Mouse (Mus musculus): ENCODE results near the gene Chrm4.

Chrm4 gene

GRCm38 (mm10) chr2:91944170-91944950 lies 17.3 kb downstream of the Chrm4 start:
- DNase-seq, result peak; percentile 72 to 79

GRCm38 (mm10) chr2:91945483-91945882 lies 18.4 kb downstream of the Chrm4 start, which contains the start of gene Gm9821:
Gene Gm9821 (plus strand): TSS chr2:91945703.
- no peak for DNase-seq

- DNase-seq, result peak; percentile 51 to 54
These were observed 19.8 kb downstream of the Chrm4 start for GRCm38 (mm10) chr2:91946836-91947235.

DNA sequence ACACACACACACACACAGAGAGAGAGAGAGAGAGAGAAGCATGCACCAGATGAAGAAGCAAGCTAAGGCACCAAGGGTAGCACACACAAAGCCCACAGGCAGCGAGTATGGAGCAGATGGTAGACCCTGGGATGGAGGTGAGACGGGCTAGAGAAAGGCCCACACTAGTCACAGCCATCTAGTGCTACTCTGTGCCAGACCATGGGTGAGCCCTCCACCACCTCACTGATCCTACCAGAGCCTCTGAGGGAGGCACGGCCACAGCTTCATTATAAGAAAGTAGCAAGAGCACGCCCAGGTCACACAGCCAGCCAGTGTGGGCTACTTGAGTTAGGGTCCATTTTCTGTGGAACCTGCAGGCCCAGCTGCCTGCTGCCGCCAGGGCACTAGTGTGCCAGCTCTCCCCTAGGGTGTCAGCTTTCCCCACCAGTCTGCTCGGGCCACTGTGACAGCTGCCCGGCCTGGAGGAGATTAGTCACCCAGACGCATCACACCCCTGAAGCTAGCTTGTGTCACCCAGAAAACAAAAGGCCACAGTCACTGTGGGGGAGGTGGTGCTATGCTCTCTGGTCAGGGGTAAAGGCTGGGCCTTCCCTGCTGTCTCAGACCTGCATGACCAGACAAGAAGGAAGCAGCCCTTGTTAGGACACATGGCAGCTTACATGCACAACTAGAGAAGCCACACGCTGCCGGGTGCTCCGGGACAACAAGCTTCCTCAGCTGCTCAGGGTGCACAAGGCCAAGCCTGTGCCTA lies 20.5 kb downstream of the Chrm4 start:
- DNase-seq, result peak; percentile 60 to 70

- peak; percentile 63 to 75 for DNase-seq
These were observed 21.1 kb downstream of the Chrm4 start for GRCm38 (mm10) chr2:91948151-91948509.

GRCm38 (mm10) chr2:91948792-91949241 lies 21.8 kb downstream of the Chrm4 start:
- no peak for DNase-seq

- DNase-seq, result peak in 1 of 2 experiments; percentile 43
These were observed 22.6 kb downstream of the Chrm4 start for GRCm38 (mm10) chr2:91949411-91950274.

DNA sequence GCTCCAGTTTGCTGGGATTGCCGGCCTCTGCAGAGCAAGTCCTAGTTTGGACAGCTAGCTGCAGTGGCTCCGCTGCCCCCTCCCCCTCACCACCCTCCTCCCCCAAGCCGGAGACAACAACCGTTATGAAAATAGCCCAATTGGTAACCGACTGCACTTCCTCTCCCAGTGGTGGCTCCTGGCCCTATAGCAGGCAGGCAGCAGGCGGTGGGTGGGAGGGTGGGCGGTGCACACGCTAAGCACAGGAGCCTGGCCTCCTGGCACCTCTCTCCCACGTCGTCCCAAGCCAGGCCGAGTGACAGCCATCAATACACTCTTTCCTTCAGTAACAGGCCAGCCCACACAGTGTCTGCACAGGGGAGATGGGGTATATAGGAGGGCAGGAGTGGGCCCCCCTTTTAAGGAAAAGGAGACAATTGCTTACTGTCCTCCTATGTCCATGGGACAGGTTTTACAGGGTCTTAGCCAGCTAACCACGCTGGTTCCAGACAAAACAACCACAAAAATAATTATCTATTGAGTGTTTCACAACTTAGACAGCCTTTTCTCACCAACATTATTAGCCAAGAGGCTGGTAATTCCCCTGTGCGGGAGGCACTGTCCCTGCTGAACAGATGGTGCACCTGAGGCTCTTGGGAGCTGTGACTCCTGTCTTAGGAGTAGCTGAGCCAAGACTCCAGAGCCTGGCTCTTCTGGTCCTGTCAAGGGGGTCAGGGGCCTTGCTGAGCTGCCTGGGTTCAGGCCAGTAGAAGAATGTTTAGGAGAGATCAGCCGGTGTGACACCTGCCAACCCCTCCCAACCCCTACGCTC lies 23.4 kb downstream of the Chrm4 start:
- peak in 1 of 2 experiments; percentile 45 for DNase-seq

- DNase-seq, result peak; percentile 91 to 94
These were observed 26.8 kb downstream of the Chrm4 start for GRCm38 (mm10) chr2:91953825-91954224.

GRCm38 (mm10) chr2:91955121-91955591 lies 28.1 kb downstream of the Chrm4 start:
- DNase-seq, result peak; percentile 66 to 76

DNA sequence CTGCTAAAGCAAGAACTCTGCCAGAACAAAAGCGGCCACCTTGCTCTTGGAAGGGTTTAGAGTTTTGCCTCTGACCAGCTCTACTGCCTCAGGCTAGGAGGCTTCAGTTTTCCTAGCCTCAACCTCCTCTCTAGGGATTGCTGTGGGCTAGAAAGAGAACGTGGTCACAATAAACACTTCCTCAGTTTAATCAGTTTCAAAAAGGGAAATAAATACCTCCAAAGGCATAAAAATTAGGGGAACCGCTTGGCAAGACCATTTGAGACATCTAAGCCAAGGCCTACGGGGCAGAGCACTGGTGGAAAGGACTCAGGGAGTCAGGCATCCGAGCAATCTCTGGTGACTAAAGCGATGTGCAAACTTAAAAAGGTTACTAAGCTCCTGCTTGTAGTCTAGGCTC lies 28.8 kb downstream of the Chrm4 start:
- DNase-seq, result no peak

DNA sequence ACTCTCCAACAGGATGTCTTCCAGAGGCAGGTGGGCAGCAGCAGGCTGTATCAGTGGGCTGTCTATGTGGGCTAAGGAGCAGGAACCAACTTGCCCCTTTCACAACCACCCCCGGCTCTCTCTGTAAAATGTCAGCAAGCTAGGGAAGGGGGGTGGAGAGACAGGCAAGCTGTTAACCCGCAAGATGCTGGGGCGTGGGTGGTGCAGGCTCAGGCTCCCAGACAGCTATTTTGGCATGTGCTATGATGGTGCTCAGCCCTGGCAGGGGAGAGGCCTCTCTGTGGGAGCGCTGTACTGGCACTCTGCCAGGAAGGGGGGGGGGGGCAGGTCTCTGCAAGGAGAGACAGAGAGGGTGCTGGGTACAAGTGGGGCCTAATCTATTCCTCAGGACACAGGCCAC lies 30.0 kb downstream of the Chrm4 start:
- peak in 1 of 2 experiments; percentile 38 for DNase-seq

DNA sequence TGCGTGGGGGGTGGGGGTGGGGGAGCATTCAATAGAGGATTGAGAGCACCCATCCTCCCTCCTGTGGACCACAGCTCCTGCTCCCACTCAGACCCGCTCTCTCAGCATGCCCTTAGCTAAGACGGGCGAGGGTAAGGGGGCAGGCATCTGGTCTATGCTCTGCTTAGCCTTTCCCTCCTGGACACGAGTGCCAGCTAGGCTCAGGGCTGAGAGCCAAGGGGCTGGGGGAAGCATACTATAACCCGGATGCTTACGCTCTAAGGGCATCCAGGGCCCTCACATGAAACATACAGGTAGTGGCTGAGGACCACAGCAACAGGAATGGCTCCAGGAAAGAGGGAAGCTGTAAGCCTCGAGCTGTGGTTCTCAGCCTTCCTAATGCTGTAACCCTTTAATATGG lies 31.0 kb downstream of the Chrm4 start:
- no peak for DNase-seq

GRCm38 (mm10) chr2:91958701-91959457 lies 31.8 kb downstream of the Chrm4 start:
- peak; percentile 48 to 68 for DNase-seq

DNA sequence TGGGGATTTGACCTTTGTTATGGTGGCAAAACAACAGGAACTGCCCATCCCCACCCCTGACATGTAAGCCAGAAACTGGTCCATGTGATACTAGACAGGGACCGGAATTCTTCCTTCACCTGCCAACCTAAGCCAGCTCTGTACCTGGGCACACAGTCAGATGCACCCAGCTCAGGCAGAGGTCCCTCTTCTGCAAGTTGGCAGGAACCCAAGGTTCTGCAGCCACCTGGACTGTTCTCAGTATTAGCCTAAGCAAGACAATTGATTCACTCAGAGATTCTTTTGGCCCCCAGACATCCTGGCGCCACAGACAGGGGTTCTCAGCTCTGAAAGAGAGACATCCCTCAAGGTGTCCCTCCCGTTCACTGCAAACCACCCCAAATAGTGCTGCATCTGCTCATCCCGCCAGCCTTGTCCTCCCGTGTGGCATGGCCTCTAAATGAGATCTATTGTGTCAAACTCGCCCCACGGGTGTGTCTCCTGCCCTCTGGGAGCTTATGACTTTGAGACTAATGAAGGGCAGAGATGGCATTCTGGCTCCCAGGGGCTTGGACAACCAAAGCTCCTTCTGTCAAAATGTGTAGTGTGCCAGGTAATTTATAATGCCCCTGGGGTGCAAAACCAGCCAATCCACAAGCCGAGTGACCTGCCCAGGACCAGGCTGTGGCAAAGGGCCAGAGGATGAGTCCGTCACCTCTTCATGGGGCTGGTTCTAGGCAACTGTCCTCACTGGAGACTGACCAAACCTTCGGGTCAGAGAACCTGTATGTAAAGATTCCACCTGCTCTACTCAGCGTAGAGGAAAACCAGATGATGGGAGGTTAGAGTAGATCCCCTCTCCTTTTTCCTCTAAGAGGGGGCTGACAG lies 32.7 kb downstream of the Chrm4 start:
- no peak for DNase-seq

GRCm38 (mm10) chr2:91960459-91960858 lies 33.4 kb downstream of the Chrm4 start:
- DNase-seq, result no peak

DNA sequence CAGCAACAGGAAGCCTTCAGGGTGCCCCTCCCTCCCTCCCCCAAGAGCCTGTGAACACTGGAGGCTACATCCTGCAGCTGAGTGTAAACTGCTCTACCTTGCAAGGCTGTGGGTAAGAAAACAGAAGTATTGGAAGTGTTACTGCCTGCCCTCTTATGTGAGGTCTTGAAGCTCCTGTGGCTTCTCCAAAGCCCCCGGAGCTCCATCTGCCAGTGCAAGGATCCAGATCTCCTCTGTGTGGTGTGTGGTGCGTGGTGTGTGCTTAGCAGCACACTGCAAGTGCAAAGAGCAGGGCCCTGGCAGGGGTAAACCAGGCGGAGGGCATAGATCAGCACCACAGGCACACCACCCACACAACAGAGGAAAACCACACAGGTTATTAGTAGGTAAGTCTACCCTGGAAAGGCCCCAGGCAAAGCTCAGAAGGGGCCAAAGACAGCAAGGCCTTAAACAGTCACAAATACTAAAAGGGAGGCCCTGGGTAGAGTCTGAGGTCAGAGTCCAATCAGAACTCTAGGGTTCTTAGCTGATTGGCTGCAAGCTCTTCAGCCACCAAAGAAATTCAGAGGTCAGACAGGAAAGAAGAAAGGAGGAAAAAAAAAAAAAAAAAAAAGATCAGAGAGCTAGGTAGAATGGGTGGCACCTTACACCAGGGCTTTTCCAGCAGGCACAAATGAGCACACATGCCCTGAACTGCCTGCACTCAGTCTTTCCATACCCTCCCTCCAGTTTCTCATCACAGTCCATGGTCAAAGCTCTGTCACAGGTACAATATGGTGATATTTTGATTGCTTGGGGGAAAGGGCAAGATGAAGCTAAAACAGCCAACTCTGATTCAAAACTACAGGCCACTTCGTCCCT lies 35.1 kb downstream of the Chrm4 start:
- DNase-seq, result peak in 1 of 2 experiments; percentile 13

DNA sequence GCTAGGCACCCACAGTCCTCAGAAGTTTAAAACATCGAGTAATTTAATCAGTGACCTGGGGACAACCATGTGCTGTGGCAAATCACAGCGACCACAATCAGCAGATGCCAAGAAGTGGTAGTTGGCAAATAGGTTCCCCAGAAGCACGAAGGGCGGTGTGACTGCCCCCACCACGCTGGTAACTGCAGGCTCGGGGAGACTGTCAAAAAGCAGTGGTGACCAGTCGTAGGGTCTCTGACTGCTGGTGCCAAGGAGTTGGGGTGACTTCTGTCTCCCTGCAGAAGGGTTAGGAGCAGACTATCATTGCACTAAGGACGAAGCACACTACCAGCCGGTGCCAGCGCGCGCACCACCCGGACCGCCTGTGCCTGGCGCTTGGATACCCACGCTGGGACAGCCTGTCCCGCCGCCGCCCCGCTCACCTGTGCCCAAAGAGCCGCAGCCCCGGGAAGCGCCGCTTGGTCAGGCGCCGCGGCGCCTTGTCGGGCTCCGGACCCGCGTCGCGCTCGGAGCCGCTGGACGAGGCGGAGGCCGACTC lies 35.9 kb downstream of the Chrm4 start:
- DNase-seq, result peak in 1 of 2 experiments; percentile 35

DNA sequence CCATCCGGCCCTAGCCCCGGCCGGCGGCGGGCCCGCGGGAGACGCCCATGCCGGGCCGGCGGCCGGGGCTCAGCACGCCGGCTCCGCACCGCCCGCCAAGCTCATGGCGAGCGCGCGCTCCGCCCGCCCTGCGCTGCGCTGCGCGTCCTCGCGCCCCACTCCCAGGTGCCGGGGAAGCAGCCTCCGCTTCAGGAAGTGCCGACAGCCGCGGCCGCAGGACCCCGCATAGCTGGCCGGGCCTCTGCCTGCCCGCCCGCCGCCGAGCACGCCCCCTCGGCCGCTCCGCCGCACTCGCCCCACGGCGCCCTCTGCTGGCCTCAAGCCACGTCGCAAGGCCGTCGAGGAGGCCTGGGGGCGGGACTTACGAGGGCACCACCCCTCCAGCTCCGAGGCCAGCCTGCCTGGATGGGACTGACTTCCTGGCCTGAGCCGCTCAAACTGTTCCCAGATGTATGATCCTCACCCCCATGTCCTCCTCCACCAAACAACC lies 36.4 kb downstream of the Chrm4 start:
- DNase-seq, result peak; percentile 95 to 96

All from lung, adult 18-20 months (tissue).